Mouse (Mus musculus) erythroblast, embryonic 14.5 days (primary cell): ENCODE results near the gene Pld5.

Experiments
- GATA1 ChIP-seq: IDR thresholded peaks from 2 replicates; pipeline ENCODE4 v1.6.1; 2012; ENCODE audit warnings: low read length, inconsistent platforms, mixed read lengths
- TAL1 ChIP-seq: IDR thresholded peaks from 3 replicates; pipeline ENCODE4 v1.6.1; 2012; ENCODE audit warnings: low read length, inconsistent platforms, mixed read lengths

DNA sequence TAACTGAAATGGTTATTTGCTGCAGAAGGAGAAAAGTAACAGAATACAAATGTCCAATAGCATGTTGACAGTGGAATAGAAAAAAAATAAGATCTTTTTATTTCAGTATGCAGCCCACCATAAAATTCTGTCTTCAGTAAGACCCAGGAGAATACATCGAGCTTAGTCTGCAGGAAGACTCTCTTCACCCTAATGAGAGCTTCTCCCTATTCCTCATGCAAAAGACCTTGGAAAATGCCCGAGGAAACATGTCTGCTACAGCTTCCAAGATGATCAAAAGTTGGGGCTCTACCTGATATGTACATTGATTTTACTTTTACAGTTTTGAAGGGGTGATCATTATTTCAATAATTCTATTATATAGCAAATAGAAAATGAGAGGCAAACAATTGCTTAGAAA, 108.0 kb downstream of the Pld5 start:
- TF ChIP-seq TAL1: no peak
- no peak for TF ChIP-seq GATA1
